Mouse (Mus musculus): ENCODE measurements at regions not wholly inside any gene's neighbourhood (a gene's known extent, or its start where the extent isn't known, plus 50 kb on each side); places are given as distances from the start of the nearest gene placed in this dataset.

DNA sequence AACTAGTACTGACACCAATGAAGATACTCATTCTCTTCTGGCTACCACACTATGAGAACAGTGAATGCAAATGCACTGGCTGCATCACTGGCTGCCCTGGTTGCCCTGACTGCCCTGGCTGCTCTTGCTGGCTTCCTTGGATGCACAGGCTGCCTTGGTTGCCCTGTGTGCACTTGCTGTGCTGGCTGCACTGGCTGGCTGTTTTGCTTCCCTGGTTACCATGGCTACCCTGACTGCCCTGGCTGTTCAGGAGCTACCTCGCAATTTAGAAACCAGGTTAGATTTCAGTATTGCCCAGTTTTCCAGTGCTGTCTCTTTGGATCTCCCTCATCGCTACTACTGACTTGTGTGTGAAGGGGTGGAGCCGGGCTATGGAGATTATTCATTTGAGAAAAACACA, 175.7 kb downstream of the Fat4 start:
- DNase-seq (ENCODE audit: low read depth, low spot score) = no peak

DNA sequence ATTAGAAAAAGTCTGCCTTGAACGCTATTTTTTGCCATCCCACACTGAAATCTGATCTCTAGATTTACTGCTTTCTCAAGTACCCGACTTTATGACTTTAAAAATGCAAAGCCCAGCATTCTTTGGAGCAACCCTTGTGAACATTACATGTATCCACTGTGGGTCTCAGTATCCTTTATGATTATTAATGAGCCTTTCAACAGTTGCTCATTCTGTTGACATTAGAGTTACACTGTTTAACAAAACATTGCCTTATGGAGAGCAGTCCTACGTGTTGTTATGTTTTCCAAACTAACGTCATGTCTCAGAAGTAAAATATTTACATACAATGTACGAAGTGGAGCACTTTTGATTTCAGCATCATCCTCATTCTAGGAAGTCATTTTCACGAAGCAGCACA, 178.7 kb downstream of the Fat4 start:
- no peak for DNase-seq (ENCODE audit: low read depth, low spot score)

DNA sequence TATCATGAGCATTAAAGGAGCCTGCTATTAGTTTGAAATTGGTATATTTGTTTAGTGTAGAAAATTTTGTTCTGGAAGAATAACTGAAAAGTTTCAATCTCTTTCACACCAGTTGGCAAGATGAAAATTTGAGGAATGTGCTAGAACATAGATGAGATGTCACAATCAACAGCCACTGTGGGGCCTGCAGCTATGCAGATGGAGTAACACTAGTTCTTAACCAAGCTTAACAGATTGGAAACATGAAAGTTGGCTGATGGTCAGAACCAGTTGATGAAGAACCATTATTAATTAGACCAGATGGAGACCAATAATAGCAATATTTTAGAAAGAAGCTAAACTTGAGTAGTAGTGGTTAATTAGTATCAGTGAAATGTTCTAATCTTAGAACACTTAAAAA, 182.3 kb downstream of the Fat4 start:
- DNase-seq (ENCODE audit: low read depth, low spot score) = no peak

DNA sequence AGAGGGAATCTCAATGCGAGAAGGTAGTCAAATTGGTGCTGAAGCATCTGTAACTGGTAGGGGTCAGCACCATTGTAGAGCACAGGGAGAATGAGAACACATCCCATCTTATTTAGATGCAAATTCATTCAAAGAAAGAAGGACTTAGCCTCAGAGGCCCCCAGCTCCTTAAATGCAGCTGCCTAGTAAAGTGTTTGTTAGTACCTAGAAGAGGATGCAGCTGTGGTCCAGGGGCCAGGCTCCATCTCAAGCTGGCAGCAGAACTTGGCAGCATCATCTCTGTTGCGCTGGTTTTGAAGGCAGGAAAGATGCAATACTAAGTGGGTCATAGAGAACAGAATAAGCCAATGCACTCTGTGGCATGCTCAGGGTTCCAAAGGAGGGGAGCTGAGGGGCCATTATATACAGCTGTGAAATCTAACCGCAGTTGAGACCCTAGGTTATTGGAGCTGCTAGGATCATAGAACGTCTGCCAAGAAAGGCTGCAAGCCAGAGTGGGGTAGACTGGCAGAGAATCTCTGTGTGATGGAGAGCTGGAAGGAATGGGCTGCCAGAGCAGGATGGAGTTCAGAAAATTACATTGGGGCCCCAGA, 196.0 kb downstream of the Fat4 start:
- no peak for DNase-seq (ENCODE audit: low read depth, low spot score)

DNA sequence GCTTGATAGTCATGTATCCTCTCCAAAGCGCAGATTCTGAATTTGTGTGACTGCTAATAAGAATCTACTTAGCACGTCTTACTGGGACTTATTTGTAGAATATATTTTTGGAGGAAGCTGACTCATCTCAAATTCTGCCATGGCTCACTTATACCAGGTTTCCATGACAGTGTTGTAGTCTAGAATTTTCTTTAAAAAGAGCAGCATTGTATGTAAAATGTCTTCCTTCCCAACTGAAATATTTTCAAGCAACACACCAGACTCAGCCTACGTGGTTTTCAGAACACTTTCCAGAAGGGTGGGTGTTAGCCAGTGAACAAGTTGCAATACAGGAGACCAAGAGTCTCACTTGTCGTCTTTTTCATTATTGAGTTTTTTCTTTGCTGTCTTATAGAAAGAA, 202.2 kb downstream of the Fat4 start:
- no peak for DNase-seq (ENCODE audit: low read depth, low spot score)

DNA sequence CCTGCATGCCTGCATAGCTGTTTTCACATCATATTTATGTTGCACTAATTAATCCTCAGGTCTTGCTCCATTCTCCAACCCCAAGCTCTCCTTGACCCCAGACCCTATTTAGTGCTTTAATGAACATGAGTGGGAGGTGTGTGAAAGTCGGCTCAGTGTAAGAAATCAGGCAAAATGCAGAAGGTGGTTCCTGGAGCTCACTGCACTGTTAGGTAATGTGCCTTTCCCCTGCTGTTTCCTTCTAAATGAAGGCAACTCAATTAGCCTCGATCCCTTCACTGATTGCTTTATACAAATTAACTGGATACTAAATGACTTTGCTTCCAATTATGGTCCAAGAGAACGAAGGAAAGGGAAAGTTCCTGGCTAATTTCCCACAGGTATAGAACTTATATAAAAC, 215.6 kb downstream of the Fat4 start:
- DNase-seq (ENCODE audit: low read depth, low spot score) = no peak

DNA sequence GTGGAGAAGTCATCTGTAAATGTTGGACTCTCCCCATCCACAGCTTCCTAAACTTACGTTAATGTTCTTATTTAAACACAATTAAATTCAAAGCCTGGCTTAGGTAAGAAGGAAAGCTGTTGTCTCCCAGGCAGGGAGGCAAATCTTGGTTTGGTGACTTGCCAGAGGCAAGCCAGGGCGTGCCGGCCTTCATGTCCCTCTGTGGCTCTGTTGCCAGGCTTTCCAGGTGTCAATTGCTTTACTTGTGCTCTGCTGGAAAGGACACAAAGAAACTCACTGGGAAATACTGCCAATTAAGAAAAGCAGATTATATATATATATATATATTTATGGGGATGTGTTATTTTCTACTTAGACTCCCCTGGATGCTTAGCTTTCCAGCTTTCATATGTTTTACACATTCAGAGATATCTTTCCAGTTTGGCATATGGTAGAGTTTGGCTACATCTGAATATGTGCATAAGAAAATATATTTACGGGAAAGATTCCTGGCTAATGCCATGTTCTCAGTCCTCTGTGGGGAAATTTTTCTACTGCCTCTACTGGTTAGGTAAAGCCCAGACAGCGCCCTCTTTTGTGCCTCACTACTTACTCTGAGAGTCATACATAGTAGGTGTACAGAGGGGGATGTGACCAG, 223.1 kb downstream of the Fat4 start:
- no peak for DNase-seq (ENCODE audit: low read depth, low spot score)

DNA sequence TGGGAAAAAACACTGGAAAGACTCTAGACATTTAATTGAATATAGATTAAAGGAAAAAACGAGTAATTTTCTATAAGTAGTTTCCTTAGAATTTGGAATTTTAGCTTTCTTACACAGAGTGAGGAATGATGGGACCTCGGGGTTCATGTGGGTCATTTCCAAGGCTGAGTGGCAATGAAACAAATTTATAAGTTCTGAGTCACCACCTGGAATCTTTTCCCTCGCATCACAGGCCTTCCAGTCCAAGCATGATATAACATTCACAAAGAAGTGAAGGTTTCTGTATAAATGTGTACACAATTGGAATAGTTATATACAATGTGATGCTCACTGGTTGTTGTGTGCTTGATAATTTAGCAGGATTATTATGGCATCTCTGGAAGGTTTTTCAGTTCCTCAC, 227.3 kb downstream of the Fat4 start:
- DNase-seq (ENCODE audit: low read depth, low spot score) = no peak

DNA sequence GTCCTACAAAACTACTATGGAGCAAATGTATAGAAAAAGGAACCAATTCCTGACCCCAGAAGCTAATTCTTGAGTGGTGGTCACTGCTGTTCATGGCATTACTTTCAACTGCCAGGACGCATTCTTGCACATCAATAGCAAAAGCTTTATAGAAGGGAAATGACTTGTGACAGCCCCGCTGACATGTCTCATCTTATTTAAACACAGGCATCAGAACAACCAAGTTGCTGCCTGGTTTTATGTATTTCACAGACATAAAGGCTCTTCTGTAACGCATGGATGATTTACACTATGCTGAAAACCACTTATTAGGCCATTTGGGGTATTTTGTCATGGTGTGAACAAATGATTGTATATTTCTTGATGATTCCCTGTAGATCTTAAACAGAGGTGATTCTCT, 228.1 kb downstream of the Fat4 start:
- no peak for DNase-seq (ENCODE audit: low read depth, low spot score)

DNA sequence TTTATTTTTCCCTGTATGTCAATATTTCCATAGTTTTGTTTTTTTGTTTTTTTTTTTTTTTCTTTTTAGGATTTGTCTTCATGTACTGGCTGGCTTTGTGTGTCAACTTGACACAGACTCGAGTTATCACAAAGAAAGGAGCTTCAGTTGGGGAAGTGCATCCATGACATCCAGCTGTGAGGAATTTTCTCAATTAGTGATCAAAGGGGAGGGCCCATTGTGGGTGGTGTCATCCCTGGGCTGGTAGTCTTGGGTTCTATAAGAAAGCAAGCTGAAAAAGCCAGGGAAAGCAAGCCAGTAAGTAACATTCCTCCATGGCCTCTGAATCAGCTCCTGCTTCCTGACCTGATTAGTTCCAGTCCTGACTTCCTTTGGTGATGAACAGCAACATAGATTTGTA, 228.7 kb downstream of the Fat4 start:
- no peak for DNase-seq (ENCODE audit: low read depth, low spot score)

DNA sequence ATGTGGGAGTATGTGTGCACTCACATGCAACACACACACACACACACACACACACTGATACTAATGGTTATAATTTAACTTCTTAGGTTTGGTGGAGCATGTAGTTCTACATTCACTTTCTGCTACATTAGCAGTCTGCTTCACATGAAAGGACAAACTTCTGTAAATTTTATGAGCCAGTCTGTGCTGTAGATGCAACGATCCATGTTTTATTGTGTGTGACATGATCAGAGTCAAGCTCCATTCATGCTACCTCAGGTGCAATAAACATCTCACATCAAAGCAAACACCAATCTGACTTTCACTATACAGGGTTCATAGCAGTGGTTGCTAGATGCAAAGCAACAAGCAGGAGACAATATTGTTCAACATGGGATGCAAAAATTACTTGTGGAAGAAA, 235.5 kb downstream of the Fat4 start:
- no peak for DNase-seq (ENCODE audit: low read depth, low spot score)

DNA sequence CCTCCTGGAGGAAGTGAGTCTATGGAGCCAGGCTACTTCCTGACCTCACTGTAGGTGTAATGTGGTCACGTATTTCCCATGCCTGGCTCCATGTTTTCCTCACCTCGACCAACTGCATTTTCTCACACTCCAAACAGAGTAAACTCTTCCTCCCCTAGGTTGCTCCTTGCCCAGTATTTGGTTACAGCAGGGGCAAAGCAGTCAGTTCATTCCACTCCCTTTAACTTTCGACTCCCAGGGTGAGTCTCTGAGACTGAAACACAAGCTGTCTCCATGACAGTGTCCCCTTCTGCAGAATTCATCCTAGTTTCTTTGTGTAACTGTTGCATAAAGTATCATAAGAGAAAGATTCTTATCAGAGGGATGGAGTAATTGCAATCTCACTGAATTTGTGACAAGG, 243.8 kb downstream of the Fat4 start:
- DNase-seq (ENCODE audit: low read depth, low spot score) = no peak

DNA sequence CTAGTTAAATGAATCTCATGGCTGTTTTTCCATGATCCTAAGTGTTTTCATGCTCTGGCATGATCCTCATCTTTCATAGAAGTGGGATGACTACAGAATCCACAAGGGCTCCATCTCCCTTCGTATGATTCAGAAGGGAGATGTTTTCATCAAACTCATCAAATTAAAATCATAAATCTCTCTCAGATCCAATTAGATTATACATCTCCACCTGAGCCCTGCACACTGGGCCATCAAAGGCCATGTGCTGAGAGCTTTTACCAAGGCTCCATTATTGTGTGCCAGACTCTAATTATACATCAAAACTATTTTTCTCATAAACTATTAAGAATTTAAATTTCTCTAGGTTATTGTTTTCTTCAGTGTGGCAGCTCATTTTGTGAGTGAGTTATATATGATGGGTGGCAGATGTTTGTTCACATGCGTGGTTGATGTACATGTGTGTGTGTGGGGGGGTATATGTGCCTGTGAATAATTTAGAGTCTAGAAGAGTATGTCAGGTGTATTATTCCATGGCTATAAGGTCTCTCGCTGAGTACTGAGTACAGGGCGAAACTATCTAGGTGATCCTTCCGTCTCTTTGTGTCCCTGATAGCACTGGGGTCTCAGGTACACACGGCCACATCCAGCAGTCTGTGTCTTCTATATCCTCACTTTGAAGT, 278.4 kb downstream of the Fat4 start:
- DNase-seq (ENCODE audit: low read depth, low spot score) = no peak

DNA sequence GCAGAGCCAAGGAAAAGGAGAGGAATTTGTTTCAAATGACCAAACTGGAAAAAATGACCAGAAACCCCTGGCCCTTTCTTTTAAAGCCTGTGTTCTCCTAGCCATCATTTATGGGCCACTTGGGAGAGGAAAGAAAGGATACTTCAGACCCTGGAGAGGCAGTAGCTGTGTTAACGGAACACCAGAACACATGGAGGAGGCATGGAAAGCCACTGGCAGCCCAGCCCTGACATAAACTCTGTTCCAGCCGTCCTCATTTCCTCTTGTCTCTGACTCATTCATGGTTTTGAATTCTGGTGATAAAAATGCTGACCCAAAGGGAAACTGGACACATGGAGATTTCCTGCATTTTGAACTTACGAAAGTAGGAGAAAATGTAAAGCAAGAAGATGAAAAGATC, 295.9 kb downstream of the Fat4 start:
- DNase-seq (ENCODE audit: low read depth, low spot score) = peak; percentile 53

DNA sequence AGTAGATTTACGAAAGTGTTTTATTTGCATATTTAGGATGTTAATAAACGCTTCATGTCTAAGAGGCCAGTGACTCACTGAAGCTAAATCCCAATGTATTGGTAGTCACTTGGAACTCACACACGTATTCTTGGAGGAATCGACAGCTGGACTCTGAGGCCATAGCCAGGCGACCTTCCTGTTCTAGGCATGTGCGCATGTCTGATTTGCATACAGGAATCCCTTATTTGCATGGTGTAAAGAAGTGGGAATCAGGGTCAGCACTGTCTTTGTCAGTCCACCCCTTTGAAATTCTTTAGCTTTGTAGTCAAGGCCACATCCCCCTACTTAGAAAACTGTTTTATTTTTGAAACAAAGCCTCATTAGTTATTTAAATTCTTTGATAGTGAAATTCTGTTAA, 308.4 kb downstream of the Fat4 start:
- DNase-seq (ENCODE audit: low read depth, low spot score) = no peak

DNA sequence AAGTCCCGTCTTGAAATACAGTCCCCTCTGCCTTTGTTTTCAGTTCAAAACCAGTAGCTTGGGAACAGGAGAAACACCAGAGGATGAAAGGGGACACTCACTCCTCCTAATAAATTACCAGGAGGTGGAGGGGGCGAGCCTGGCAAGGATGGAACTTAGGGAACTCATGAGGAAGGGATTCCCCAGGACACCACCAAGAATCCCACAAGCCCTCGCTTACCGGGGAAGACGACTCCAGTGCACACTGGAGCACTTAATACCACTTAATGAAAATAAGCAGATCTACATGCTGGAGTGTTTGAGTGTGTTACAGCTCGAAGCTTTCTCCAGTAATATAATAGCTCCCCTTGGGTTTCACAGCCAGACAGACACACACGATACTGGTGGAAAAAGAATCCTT, 315.9 kb downstream of the Fat4 start:
- DNase-seq (ENCODE audit: low read depth, low spot score) = no peak

DNA sequence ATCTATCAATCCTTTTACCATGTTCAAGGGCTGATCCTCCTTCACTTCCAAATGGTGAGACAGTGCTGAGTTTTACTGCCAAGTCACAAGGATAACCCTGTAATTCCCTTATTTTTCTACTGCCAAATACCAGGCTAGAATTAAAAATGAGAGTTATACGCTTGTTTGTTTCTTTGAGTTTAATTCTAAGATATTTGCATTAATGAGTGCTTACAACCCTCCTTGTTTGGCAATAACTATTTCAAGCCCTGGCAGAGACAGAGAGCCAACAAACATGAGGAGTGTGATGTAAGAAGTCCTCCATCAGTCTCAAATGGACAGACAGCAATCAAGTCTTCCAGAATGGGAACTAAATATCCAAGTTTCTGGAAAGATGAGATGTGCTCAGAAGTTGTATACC, 321.9 kb downstream of the Fat4 start:
- DNase-seq (ENCODE audit: low read depth, low spot score) = no peak

DNA sequence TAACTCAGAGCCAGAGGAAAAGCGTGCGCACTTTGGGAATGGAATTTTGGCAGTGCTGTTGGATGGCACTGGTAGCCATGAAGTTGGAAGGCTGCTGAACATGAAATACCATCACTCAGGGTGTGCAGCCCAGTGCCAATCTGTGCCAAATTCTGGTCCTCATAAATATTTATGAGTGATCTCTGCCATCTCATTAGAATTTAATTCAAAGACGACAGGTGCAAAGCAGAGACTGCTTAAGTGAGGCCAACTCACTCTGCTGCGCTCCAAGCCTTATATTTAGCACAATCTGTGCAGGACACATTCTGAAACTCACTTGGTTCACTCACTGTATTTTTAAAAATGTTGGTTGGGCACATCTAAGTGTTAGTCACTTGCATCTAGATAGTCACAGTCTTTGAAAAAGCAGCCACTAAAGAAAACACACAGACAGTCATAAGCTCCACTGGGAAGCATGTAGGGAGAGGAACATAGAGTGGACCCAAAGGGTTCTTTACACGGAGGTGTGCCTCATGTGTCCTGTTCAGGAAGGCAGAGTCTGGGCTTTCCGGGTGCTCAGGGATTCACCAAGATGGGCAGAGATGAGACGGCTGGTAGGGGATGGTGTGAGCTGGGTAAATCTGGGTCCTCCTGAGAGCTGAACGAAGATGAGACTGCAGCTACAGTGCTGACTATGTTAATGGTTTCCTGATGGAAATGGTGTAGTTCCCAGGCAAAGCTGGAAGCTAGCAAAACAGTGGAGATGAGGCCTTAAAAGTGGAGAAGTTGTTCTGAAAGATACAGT, 322.8 kb downstream of the Fat4 start:
- DNase-seq (ENCODE audit: low read depth, low spot score) = no peak

DNA sequence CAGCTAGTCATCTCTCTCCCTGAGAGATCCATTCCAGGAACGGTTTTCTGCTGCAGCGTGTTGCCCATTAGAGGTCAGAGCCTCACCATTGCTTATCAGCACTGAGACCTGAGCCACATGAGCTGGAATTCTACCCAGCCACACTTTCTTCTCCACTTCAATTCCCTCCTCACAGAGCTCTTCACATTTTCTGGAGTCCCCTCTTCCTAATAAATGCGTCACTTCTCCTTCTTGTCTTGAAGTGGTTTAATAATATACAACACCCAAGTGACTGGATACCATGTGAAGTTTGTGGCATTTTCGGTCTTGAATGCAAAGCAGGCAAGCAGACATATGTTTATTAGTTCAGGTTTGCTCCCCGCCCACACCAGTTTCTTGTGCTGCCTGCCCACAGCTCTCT, 324.9 kb downstream of the Fat4 start:
- no peak for DNase-seq (ENCODE audit: low read depth, low spot score)

DNA sequence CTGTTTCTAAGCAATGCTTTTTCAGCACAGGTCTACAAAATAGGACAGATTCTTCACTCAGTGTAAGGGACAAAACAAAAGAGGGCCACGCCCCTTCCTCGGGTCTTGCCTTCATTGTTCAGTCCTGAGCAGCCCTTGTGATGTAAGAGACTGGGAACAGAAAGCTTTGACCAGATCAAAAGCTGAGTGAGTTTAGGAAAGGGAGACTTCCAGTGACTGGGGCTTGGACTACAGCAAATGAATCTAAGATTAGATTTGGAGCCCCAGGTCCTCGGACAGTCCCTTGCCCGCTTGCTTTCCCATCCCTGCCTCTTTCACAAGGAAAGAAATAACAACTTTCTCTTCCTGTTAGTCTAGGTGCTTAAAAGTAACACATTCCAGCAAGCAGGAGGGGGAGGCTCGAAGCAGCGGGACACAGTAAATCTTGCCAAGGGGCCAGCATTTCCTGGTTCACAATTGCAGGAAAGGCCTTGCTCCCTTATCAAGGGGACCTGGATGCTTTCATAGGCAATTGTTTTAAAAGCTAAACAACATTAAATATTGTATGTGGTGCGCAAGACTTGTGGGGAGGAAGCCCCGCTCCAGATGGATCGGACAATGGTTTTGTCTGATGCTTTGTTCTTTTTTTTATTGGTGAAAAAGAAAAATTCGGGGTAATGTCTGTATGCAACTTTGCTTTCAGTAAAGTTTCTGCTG, 333.4 kb downstream of the Fat4 start:
- DNase-seq (ENCODE audit: low read depth, low spot score) = peak; percentile 9

DNA sequence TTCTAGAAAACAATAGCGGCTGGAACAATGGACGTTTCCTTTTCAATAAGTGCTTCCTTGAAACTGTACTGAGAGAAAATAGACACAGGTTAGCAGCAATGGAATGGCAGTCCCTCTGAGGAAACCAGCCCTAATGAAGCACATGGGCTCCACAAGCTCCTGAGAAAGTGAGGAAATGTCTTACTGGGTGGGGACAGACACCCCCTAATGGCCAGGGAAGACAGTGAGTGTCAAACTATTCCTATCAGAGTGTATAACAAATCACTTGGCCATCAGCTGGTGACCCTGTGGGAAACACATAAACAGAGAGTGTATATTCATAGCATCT, 333.9 kb downstream of the Fat4 start:
- no peak for DNase-seq (ENCODE audit: low read depth, low spot score)

DNA sequence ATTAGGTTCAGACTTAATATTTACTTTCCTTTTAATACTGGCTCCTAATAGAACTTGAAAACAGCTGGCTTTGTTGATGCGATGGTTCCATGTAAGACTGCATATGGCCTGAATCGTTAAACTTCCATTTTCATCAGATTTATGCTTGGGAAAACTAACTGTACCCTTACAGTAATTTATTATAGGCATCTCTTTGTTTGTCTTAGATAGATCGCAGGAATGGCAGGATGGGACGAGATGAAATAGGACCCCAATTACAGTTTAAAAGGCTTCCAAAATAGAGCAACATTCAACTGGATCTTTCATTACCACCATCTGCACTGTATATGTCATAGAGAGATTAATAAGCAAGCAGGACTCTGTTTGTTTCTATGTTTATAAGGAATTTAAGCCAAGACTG, 335.3 kb downstream of the Fat4 start:
- no peak for DNase-seq (ENCODE audit: low read depth, low spot score)
